Mouse (Mus musculus): ENCODE measurements around the gene BC100530. TPM values are rescaled to one million over a fixed set of nuclear protein-coding genes. Genes with fewer than 3 reads are reported as not detected.
"Not testable (repeated sequence)": the region's sequence is repeated elsewhere in the genome, so short reads cannot be mapped to it uniquely, and the experiment has no call there.

Gene BC100530
- polyA plus RNA-seq (2015; fragmentation: Nextera tagmentation; extraction: Ambion mirVana): 2.3 and 3.2 TPM in 2 replicates

DNA sequence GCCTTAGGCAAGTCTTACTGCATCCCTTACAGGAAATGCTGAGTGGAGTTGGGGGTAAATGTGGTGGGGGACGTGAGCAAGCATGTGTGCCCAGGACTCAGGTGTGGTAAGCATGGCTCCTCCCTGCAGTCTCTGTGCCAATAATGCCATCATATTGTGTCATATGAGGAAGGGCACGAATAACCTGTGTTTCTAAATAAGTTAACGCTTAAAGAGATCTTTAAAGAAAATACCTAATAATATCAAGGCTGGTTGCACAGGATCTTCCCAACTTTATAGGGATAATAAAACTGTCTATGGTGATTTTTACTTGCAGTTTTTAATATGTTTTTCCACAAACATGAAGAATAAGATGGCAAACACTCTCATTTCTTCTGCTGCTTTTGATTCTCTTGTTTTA, at the start of gene BC100530:
Gene BC100530, minus strand, starts transcription at position 101 of the 400 bp plus-strand sequence.
- not testable (repeated sequence) for H3K4me2 ChIP-seq (replicated peaks; ENCODE audit: low read depth, low read length); H3K9ac ChIP-seq (replicated peaks; ENCODE audit: low read length); H3K9me3 ChIP-seq (ENCODE audit: low read length); H3K36me3 ChIP-seq (ENCODE audit: insufficient read depth, low read length); ATAC-seq (ENCODE audit: low FRiP score, low TSS enrichment); H3K27me3 ChIP-seq (ENCODE audit: insufficient read depth, low read length); H3K27ac ChIP-seq (ENCODE audit: low read length); H3K4me1 ChIP-seq (ENCODE audit: insufficient read depth, low read length); H3K4me3 ChIP-seq (ENCODE audit: low read length)
- 67% methylated on average over 3 of the region's 3 CpGs for WGBS

DNA sequence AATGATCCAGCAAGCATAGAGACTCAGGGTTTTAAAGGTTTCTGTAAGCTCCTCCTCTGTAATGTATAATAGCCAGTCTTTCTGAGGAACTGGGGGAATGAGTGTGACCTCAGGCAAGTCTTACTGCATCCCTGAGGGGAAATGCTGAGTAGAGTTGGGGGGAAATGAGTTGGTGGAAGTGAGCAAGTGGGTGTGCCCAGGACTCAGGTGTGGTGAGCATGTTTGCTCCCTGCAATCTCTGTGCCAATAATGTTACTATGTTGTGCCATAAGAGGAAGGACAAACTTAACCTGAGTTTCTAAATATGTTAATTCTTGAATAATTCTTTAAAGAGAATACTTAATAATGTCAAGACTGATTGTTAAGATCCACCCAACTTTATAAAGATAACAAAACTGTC, 40.8 kb upstream of the BC100530 start, which contains the start of gene Stfa2:
Gene Stfa2, minus strand, starts transcription at position 101 of the 400 bp plus-strand sequence.
- Histone ChIP-seq H3K4me3 (ENCODE audit: low read length) (no peak within 1 kb of the TSS), H3K9ac (replicated peaks; ENCODE audit: low read length) (no peak within 1 kb of the TSS), H3K4me1 (ENCODE audit: insufficient read depth, low read length) (no peaks in the 10 kb centered on the region), H3K9me3 (ENCODE audit: low read length) (no peaks in the 10 kb centered on the region), H3K36me3 (ENCODE audit: insufficient read depth, low read length) (no peaks in the 10 kb centered on the region), H3K4me2 (replicated peaks; ENCODE audit: low read depth, low read length) (no peak within 1 kb of the TSS), H3K27ac (ENCODE audit: low read length) (no peak within 1 kb of the TSS), H3K27me3 (ENCODE audit: insufficient read depth, low read length) (no peaks in the 10 kb centered on the region)
- no peak for ATAC-seq (ENCODE audit: low FRiP score, low TSS enrichment)

DNA sequence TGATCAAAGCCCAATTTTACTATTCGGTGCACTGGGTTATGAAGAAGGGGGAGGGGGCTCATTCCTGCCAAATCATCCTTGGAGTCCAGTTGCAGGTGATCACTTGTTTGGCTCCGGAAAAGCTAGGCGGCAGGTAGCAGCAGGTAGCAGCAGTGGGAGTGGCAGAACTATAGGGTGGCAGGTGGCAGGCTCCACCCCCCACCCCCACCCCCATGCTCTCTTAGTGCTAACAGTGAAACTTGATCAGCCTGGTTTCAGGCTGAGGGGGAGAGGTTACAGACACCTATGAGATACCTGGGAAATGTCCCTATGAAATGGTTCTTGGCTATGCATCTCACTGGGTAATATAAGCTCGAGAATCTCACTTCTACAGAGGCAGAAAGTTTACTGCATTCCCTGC, 21.5 kb upstream of the BC100530 start:
- peak overlapping the region; percentile 20; the same call in 1 of the 2 replicates for H3K4me2 ChIP-seq (replicated peaks; ENCODE audit: low read depth, low read length)
- H3K36me3 ChIP-seq (ENCODE audit: insufficient read depth, low read length): no peaks in the 10 kb centered on the region
- H3K27me3 ChIP-seq (ENCODE audit: insufficient read depth, low read length): no peaks in the 10 kb centered on the region
- no peaks in the 10 kb centered on the region for H3K4me1 ChIP-seq (ENCODE audit: insufficient read depth, low read length)
- WGBS: 9% methylated on average over 4 of the region's 4 CpGs
- no peak overlapping the region for H3K9ac ChIP-seq (replicated peaks; ENCODE audit: low read length)
- H3K27ac ChIP-seq (ENCODE audit: low read length): no peak overlapping the region
- no peak for ATAC-seq (ENCODE audit: low FRiP score, low TSS enrichment)
- H3K9me3 ChIP-seq (ENCODE audit: low read length): no peaks in the 10 kb centered on the region
- H3K4me3 ChIP-seq (ENCODE audit: low read length): no peak overlapping the region

- WGBS: 68% methylated on average over 2 of the region's 2 CpGs
These were observed 30.4 kb downstream of the BC100530 start for GRCm38 (mm10) chr16:36337171-36337570.

DNA sequence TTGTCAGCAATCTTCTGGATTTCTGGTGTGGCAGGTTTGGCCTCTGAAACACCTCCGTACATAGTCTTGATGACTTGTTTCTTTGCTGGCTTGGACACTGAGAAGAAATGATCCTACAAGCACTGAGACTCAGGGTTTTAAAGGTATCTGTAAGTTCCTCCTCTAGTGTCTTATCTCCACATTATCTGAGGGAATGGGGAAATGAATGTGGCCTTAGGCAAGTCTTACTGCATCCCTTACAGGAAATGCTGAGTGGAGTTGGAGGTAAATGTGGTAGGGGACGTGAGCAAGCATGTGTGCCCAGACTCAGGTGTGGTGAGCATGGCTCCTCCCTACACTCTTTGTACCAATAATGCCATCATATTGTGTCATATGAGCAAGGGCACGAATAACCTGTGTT, 33.3 kb downstream of the BC100530 start, which contains the start of gene BC117090:
Gene BC117090, minus strand, starts transcription at position 101 of the 400 bp plus-strand sequence.
- Histone ChIP-seq H3K9ac (replicated peaks; ENCODE audit: low read length) (no peak within 1 kb of the TSS), H3K27ac (ENCODE audit: low read length) (no peak within 1 kb of the TSS), H3K4me1 (ENCODE audit: insufficient read depth, low read length) (no peaks in the 10 kb centered on the region), H3K27me3 (ENCODE audit: insufficient read depth, low read length) (no peaks in the 10 kb centered on the region), H3K4me3 (ENCODE audit: low read length) (no peak within 1 kb of the TSS), H3K36me3 (ENCODE audit: insufficient read depth, low read length) (no peaks in the 10 kb centered on the region), H3K4me2 (replicated peaks; ENCODE audit: low read depth, low read length) (no peak within 1 kb of the TSS), H3K9me3 (ENCODE audit: low read length) (no peaks in the 10 kb centered on the region)
- 76% methylated on average over 3 of the region's 3 CpGs for WGBS
- ATAC-seq (ENCODE audit: low FRiP score, low TSS enrichment): no peak

More at GRCm38 (mm10) chr16:36337171-36337570, 30.4 kb downstream of the BC100530 start:
- no peak for ATAC-seq (ENCODE audit: low FRiP score, low TSS enrichment)
- Histone ChIP-seq H3K9ac (replicated peaks; ENCODE audit: low read length) (no peak overlapping the region), H3K9me3 (ENCODE audit: low read length) (no peaks in the 10 kb centered on the region), H3K36me3 (ENCODE audit: insufficient read depth, low read length) (no peaks in the 10 kb centered on the region), H3K4me1 (ENCODE audit: insufficient read depth, low read length) (no peaks in the 10 kb centered on the region), H3K27me3 (ENCODE audit: insufficient read depth, low read length) (no peaks in the 10 kb centered on the region), H3K27ac (ENCODE audit: low read length) (no peak overlapping the region), H3K4me3 (ENCODE audit: low read length) (no peak overlapping the region), H3K4me2 (replicated peaks; ENCODE audit: low read depth, low read length) (no peak overlapping the region)

DNA sequence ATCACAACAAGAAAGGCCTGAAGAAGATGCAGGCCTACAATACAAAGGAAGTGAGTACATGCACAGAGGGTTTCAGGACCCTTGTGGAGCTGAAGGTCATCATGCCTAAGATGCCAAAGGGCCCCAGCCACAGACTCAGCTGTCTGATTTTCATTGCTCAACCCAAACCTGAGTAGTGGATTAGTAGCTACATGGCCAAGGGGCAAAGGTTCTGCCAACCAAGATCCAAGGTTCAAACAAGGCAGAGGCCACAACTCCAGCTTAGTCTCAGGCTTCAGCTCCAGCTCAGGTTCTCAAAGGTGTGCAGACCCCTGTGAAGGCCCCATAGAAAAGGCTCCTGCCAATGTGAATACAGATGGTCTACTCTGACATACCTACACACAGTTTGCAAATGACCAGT, 48.3 kb downstream of the BC100530 start:
- Histone ChIP-seq H3K27me3 (ENCODE audit: insufficient read depth, low read length) (no peaks in the 10 kb centered on the region), H3K9ac (replicated peaks; ENCODE audit: low read length) (no peak overlapping the region), H3K9me3 (ENCODE audit: low read length) (no peaks in the 10 kb centered on the region), H3K36me3 (ENCODE audit: insufficient read depth, low read length) (no peaks in the 10 kb centered on the region), H3K4me2 (replicated peaks; ENCODE audit: low read depth, low read length) (no peak overlapping the region), H3K4me3 (ENCODE audit: low read length) (no peak overlapping the region), H3K27ac (ENCODE audit: low read length) (no peak overlapping the region), H3K4me1 (ENCODE audit: insufficient read depth, low read length) (no peaks in the 10 kb centered on the region)
- no peak for ATAC-seq (ENCODE audit: low FRiP score, low TSS enrichment)

DNA sequence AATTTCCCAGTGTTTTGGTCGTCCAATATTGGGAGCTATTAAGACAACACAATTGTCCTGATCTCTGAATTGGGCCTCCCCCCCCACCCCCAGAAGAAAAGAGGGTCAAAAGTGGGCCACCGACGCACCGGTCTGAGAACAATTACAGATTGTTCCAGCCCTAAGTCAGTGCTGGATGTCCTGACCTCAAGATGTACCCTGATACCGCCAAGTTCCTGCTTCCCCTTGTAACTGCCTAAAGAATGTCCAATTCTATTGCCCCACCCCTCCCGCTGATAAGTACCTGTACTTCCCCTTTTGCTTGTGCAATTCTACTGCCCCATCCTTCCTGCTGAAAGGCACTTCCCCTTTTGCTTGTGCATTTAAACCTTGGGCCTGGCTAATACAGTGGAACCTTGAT, 51.4 kb downstream of the BC100530 start:
- not testable (repeated sequence) for H3K9ac ChIP-seq (replicated peaks; ENCODE audit: low read length)

More for the DNA sequence above, 51.4 kb downstream of the BC100530 start:
- not testable (repeated sequence) for H3K27ac ChIP-seq (ENCODE audit: low read length); H3K4me1 ChIP-seq (ENCODE audit: insufficient read depth, low read length); H3K36me3 ChIP-seq (ENCODE audit: insufficient read depth, low read length); H3K4me3 ChIP-seq (ENCODE audit: low read length); H3K27me3 ChIP-seq (ENCODE audit: insufficient read depth, low read length); ATAC-seq (ENCODE audit: low FRiP score, low TSS enrichment); H3K9me3 ChIP-seq (ENCODE audit: low read length); H3K4me2 ChIP-seq (replicated peaks; ENCODE audit: low read depth, low read length)
- WGBS: 80% methylated on average over 6 of the region's 6 CpGs

Other genes with a start within 250 kb of the BC100530 start
- gene Csta1, start 236.5 kb downstream of the BC100530 start, polyA plus RNA-seq (2015; fragmentation: Nextera tagmentation; extraction: Ambion mirVana): 0.05 and 0.12 TPM in 2 replicates
- 1.0 TPM in 2 replicates for gene Stfa2l1, start 210.9 kb downstream of the BC100530 start, polyA plus RNA-seq (2015; fragmentation: Nextera tagmentation; extraction: Ambion mirVana)
- gene Gm5483, start 183.5 kb downstream of the BC100530 start, polyA plus RNA-seq (2015; fragmentation: Nextera tagmentation; extraction: Ambion mirVana): 1.6 and 1.7 TPM in 2 replicates
- gene Gm5416, start 157.3 kb downstream of the BC100530 start, polyA plus RNA-seq (2015; fragmentation: Nextera tagmentation; extraction: Ambion mirVana): 0.74 TPM in 1 of 2 replicates, not detected in the other
- not detected in 2 replicates for gene 2010005H15Rik, start 146.3 kb downstream of the BC100530 start, polyA plus RNA-seq (2015; fragmentation: Nextera tagmentation; extraction: Ambion mirVana)
- 2.9 and 4.2 TPM in 2 replicates for gene Stfa1, start 90.8 kb downstream of the BC100530 start, polyA plus RNA-seq (2015; fragmentation: Nextera tagmentation; extraction: Ambion mirVana)
- not detected in 2 replicates for gene BC117090, start 33.4 kb downstream of the BC100530 start, polyA plus RNA-seq (2015; fragmentation: Nextera tagmentation; extraction: Ambion mirVana)
- gene Stfa2, start 40.7 kb upstream of the BC100530 start, polyA plus RNA-seq (2015; fragmentation: Nextera tagmentation; extraction: Ambion mirVana): 0.39 and 1.0 TPM in 2 replicates
- 0.85 and 0.91 TPM in 2 replicates for gene Stfa3, start 87.6 kb upstream of the BC100530 start, polyA plus RNA-seq (2015; fragmentation: Nextera tagmentation; extraction: Ambion mirVana)
- gene Casr, start 194.4 kb upstream of the BC100530 start, polyA plus RNA-seq (2015; fragmentation: Nextera tagmentation; extraction: Ambion mirVana): 0.87 and 1.3 TPM in 2 replicates

All from kidney, embryonic 16.5 days (tissue).